Mouse (Mus musculus): Measurements from ENCODE around the gene Atxn7l2. TPM values are rescaled to one million over a fixed set of nuclear protein-coding genes. Genes with fewer than 3 reads are reported as not detected.
"Not testable (repeated sequence)": the region's sequence is repeated elsewhere in the genome, so short reads cannot be mapped to it uniquely, and the experiment has no call there.

Gene Atxn7l2
- polyA plus RNA-seq (2012; rRNA removed): 42.7 and 44.0 TPM in 2 replicates

DNA sequence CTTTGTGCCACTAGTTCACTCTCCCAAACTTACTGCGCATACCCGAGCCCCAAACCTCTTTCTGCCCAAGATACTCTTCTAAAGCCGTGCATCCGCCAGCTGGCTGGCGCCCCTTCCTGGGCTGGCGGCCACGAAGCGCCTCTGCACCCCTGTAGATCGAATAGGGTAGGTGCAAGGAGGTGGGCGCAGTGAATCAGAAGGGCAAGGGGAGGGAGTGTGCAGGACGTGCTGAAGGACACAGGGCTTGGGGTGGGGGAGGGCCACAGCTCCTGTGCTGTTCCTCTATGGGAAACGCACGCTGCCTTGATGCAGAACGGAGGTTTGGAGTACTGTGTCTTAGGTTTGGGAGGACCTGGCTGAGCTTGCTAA lies at the start of gene Atxn7l2:
Gene Atxn7l2, minus strand, starts transcription at position 164 of the 369 bp plus-strand sequence.
- DNase-seq (ENCODE audit: extremely low spot score in 1 of 2, low spot score in 1 of 2): peak in 1 of 2 experiments; percentile 78

DNA sequence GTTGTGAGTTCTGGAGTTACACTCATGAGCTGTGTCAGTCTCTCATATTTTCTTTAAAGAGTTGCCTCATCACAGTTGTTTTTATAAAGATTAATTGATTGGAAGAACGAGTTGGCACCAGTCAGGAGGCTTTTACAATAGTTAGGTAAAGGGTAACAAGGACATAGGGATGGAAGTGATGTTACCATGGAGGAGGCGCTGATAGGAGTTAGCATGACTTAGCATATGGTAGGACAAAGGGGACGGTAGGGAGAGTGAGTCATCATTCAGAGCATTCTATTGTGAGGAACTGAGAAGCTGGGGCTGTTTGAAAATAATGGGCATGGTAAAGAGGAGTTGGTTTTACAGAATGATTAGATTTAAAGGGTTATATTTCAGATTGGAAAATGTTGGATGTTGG lies 48.6 kb upstream of the Atxn7l2 start:
- DNase-seq (ENCODE audit: extremely low spot score in 1 of 2, low spot score in 1 of 2): no peak

DNA sequence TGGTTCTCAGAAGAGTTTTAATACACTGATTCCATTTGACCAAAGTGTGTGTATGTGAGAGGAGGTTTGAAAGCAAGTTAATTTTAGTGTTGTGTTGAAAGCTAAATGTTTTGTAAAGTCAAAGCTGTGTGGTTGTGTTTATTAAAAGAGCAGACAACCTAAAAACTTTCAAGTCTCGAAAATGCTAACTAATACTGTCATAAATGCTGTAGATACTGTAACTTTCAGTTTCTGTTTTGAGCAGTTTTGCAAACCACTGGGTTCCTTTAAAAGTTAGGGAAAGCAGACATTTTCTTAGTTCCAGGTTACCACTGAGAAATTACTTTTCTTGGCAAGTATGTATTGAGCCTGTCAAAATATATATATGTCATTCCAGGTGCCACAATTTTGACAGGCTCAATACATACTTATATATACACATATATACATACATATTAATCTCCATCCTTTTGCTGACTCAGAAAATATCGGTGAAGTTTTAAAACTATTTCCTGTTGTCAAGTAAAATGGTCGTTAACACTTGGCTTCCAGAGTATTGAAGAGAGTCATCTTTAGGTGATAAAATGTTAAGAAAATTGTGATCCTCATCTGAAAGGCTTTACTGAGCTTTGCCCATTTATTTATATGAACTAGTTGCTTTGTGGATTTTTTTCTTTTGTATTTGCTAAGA lies 47.2 kb upstream of the Atxn7l2 start:
- DNase-seq (ENCODE audit: extremely low spot score in 1 of 2, low spot score in 1 of 2): no peak

DNA sequence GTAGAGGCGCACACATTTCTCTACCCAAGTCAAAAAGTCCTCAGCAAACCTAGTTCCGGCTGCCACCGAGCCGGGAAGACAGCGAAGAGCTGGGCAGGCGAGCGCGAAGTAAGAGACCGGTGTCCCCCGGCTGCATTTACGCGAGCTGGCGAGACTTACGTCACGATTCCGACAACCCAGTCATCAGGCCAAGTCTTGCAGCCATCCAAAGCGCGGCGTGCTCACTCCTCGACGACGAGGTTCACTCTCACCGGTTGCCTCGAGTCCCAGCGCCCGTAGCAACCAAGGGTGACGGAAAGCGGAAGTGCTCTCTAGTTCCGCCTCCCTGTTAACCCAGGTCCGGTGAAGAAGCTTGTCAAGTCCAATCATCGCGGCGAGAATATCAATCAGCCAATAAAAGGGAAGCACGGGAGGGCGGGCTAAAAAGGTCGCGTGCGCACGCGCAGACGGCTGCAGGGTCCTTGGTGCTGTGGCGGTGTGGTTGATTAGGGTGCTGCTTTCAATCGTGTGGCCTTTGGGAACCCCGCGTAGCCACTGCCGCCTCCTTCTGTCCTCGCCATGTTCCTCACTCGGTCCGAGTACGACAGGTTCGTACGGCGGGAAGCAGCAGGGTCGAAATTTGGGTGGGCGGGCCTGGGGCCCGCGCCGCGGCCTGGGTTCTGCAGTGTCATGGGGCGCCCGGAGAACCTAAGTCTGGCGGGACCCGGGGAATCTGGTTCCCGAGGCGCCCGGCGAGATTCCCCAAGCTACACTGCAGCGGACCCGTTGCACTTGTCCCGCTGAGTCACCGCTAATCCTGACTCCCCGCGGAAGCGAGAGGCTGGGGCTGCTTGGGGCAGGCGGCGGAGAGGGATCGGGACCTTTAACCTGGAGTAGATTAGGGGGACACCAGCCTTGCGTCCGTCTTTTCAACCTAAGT lies 46.2 kb upstream of the Atxn7l2 start, which contains the start of gene Psma5:
Gene Psma5, plus strand, starts transcription at position 208 of the 919 bp plus-strand sequence.
- DNase-seq (ENCODE audit: extremely low spot score in 1 of 2, low spot score in 1 of 2): peak; percentile 95 to 96

DNA sequence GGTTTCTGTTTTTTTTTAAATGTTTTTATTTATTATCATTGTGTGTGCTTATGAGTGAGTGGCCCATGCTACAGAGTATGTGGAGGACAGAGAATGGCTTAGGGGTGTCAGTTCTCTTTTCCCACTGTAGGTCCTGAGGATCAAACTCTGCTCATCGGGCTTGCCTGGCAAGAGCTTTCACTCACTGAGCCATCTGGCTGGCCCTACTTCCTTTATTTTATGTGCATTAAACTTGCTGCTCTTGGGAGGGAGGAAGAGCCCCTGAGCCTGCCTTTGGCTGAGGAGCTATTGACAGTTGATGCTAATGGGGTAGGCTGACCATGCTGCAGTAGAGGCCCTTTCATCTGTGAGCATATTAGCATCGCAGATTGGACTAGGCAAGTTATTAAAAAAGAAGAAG lies 36.1 kb upstream of the Atxn7l2 start:
- DNase-seq (ENCODE audit: extremely low spot score in 1 of 2, low spot score in 1 of 2): no peak

DNA sequence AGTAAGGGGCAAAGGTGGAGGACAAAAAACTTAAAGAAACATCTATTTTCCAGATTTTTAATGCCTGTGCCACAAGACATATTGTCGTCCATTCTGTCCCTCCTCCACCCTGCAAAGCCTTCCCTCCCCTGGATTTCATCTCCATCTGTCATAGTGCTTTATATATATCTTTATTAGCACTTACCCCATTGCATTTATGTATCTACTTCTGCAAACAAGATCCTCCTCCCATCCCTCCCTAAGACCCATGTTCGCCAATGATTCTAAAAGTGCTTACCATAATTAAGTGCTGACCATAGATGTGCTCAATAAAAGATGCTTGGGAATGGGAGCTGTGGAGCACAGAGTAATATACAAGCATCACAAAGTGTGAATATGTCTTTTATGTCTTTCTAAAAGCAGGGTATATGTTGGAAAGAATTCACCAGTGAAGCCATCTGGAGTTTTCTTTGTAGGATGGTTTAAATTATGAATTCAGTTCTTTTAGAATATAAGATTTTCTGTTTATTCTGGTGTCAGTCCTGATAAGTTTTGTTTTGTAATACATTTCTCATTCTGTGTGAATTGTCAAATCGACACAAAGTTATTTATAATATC lies 30.6 kb upstream of the Atxn7l2 start:
- DNase-seq (ENCODE audit: extremely low spot score in 1 of 2, low spot score in 1 of 2): no peak

DNA sequence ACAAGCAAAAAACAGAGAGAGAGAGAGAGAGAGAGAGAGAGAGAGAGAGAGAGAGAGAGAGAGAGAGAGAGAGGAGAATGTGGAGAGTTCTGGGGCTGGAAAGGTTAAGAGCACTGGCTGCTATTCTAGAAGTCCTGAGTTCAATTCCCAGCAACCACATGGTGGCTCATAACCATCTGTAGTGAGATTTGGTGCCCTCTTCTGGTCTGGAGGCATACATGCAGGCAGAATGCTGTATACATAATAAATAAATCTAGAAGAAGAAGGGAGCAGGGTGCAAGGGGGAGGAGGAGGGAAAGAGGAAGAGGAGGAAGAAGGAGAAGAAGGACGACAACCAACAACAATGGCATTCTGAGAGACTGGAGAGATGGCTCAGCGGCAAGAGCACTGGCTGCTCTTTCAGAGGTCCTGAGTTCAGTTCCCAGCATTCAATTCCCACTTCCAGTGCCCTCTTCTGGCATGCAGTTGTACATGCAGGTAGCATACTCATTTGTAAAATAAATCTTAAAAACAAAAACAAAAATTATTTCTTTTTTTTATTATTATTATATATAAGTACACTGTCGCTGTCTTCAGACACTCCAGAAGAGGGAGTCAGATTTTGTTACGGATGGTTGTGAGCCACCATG lies 26.9 kb upstream of the Atxn7l2 start:
- DNase-seq (ENCODE audit: extremely low spot score in 1 of 2, low spot score in 1 of 2): not testable (repeated sequence)

DNA sequence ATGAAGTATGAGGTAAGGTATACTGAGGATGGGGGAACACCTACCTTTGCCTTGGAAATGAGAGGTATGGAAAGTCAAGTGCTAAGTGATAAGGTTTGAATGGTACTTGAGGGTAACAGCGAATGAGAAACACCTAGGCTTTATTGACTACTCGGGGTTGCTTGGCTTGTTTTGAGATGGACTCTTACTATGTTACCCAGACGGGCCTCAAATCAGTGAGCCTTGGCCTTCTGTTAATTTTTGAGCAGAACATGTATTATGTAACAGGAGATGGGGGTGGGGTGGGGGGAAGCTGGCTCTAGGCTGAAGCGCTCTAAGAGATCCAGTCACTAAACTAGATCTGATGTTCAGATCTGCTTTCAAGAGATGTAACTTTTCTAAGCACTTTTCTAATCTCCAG lies 20.9 kb upstream of the Atxn7l2 start:
- DNase-seq (ENCODE audit: extremely low spot score in 1 of 2, low spot score in 1 of 2): no peak

DNA sequence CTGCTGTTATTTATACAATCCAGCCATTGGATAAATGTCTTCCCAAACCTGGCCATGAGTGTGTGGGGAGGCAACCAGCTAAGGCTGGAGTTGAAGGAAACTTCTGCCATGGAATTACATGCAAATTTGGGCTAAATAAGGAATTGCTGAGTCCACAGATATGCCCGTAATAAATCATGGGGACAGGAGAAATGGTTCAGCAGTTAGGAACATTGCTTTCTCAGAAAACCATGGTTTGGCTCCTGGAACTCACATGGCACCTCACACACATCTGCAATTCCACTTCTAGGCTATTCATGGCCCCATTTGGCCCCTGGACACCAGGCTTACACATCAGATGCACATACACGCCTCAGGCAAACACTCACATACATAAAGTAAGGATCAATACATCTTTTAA lies 16.8 kb upstream of the Atxn7l2 start:
- no peak for DNase-seq (ENCODE audit: extremely low spot score in 1 of 2, low spot score in 1 of 2)

DNA sequence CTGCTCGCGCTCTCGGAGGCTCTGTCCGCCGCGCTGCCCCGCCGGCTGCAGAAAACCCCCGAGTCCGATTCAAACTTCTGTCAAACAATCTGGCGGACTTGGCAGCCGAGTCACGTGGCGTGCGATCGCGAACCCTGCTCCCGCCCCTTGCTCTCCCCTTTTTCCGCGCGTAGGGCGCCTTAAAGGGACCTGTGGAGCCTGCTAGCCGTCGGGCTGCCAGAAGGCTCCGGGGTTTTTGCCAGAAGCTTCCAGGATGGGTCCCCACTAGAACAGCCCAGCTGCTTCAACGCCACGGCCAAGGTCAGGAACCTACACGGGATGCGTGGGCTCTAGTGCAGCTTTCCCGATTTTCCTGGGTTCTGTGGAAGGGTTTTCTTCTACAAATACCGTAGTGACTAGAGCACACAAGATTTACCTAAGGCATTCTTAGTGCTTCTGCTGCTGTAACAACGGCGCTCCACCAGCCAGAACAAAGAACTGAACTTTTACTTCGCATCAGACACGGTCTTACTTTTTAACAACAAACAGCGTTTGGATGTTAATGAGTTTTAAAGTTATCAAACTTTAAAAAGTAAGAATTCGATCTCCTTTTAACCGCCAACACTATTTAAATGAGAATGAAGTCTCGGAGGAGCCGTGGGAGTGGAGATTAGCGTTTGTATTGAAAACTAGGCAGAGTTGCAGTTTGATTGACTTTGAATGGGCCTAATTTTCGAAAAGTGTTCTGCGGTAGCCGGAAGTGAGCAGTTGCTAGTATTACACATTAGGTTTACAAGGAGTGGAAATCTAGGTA lies 16.0 kb upstream of the Atxn7l2 start, which contains the start of gene Sypl2:
Gene Sypl2, minus strand, starts transcription at position 91 of the 793 bp plus-strand sequence.
- DNase-seq (ENCODE audit: extremely low spot score in 1 of 2, low spot score in 1 of 2): peak in 1 of 2 experiments; percentile 19

DNA sequence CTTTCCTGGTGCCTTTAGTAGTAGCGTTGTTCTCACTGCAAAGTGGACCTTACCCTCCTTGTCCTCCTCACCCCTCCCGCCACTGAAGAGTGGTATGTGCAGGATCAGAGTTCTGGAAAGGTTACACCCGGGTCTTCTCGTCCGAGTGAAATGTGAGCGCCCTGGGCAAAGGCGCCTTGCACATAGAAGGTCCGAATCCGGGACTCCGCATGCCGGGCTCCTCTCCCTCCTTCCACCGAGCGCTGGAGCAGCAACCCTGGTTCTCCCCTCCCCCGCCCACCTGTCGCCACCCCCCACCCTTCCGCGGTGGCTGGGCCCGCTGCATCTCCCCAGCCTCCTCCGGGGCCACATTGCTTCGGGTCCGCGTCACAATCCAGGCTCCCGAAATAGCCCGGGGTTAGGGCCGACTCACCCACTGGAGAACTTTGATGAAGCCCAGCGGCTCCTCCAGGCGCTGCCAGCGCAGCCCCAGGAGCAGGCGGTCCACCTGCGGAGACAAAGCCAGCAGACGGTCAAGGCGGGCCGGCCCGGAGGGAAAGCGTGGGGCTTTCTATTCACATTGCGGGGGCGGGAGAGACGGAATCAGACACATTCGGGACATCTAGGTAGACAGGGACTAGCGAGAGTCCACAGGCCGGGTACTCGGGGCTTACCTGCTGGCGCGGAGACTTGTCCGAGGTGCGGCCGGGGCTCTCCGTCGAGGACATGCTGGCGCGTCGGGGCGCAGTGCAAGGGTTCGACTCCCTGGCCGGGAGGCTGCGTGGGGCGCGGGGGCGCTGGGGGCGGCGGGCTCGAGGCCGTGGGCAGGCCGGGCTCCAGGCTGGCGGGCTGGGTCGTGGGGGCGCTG lies 15.2 kb upstream of the Atxn7l2 start:
- DNase-seq (ENCODE audit: extremely low spot score in 1 of 2, low spot score in 1 of 2): no peak

DNA sequence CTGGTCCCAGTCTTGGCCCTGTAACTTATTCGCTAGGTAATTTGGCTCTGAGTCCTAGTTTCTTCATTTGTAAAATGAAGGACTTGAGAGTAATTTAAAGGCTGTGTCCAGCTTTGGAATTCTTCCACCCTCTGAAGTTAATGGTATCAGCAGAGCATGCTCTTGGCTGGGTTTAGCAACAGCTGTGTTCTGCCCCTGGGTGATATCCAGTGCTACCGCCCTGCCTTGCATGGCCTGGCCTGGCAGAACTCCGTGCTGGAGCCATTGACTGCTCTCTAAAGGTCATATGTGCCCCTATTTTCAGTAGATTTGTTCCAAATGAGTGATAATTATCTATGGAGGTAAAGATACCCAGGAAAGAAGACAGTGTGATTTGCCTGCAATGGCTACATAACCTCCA lies 9.9 kb upstream of the Atxn7l2 start:
- DNase-seq (ENCODE audit: extremely low spot score in 1 of 2, low spot score in 1 of 2): no peak

DNA sequence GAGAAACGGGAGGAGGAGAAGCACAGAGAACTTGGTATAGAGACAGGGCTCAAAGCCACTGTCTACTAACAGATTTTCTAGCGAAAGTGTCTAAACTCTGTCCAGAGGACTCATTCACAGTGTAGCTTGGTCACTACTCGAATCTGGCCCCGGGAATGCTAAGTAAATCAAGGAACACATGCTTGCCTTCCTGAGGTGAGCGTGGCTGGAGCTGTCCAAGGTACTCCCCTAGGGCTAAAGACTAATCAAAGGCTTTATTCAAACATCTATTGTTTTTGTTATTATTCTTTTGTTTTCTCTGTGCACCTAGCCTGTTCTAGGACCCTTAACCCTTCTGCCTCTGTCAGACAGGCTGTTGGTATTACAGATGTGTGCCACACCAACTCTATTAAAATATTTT lies 4.0 kb upstream of the Atxn7l2 start:
- DNase-seq (ENCODE audit: extremely low spot score in 1 of 2, low spot score in 1 of 2): no peak

DNA sequence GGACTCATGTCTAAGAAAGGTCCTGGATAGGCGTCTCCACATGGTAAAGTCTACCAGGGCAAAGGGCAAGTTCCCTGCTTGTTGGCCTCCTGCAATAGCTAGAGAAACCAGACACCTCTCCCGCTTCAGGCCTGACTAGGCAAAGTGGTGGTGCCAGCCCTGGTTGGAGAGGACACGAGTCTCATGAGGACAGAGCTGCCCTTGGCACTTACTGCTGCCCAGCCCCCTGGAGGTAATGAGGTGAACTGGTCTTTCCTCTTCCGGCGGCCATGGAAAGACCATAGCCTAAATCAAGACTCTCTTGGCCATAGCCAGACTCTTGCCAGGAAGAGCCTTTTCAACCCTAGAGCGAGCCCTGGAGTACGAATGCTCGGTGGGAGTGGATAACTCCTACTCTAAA lies 1.7 kb upstream of the Atxn7l2 start:
- DNase-seq (ENCODE audit: extremely low spot score in 1 of 2, low spot score in 1 of 2): no peak

DNA sequence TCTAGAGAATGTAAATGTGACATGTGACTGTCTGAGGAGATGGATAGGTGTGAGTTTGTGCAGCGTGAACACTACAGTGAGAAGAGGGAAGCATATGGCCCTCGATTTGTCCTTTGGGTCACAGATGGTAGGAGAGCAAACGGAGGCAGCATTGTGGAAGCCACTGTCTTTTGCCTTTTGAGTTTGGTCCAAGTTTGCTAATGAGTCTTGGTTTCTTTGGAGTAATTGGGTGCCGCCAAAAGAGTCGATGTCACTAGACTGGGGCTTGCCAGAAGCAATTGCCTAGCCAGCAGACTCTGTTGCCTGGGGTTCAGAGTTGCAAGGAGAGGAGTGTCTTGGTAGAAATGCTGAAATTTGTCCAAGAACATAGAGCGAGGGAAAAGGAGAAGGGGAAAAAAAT lies 1.1 kb upstream of the Atxn7l2 start:
- peak in 1 of 2 experiments; percentile 25 for DNase-seq (ENCODE audit: extremely low spot score in 1 of 2, low spot score in 1 of 2)

DNA sequence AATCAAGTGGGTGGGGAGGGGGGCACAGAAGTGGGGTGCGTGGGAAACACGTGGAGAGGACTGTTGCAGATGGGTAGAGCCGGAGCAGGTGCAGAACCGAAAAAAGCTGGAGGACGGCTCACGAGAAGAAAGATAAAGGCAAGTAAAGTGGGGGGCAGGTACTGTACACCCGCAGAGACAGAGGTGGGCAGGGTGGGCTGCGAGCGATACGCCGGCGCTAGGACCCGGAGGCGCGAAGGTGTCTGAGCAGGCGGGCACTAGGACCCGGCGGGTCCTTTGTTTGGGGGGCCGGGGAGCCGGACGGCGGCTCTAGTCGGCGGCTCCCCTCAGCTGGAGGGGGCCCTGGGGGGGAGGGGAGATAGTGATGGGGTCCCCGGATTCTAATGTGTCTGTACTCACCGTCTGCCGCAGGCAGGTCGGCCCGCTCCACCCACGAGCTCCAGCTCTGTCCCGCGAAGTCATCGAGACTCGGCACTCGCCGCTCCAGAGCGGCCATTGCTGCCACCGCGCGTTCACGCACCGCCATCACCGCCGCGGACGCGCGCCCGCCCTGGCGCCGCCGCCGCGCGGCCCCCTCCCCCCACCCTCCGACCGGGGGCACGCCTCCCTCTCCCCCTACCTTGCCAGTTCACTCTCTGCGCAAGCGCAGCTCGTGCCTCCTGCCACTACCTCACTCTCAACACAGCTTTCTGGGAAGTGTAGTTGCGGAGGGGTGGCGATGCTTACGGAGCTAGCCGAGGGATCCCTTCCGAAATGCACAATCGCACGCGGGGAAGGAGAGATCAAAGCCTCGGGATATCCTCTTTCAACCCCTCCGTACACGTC lies 576 bp downstream of the Atxn7l2 start:
- peak; percentile 92 to 95 for DNase-seq (ENCODE audit: extremely low spot score in 1 of 2, low spot score in 1 of 2)

DNA sequence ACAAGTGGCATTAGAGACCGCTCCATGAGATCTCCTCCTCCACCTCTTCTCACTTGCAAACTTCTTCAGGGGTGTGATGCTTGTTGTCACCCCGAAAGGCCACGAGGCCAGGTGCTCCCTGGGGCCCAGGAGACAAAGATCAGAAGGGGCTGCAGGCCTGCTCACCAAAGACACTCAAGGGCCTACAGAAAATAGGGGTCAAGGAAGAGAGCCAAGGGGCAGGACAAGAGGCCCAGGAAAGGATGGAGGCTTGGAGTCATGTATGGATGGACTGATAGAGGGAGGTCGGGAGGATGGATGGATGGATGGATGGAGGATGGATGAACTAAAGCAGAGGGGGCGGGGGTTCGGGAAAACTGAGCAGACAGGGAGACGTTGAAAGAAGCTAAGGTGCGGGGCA lies 1.2 kb downstream of the Atxn7l2 start:
- DNase-seq (ENCODE audit: extremely low spot score in 1 of 2, low spot score in 1 of 2): no peak

DNA sequence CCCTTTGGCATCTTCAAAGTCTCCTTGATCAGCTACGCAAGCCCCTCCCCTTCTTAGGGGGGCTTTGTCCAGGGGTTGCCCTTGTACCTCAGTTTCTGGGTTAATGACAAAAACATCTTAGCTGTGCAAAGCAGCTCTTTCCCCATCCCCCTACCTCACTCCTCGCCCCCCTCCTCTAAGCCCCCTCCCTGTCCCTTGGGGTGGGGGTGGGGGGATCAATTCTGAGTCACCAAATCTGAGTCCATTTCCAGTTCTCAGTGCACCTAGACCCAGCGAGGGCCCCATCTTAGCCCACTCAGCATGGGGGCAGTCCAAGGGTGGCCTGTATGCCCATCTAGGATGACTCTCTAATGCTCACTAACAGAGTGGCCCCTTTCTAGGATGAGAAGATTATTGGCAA lies 1.7 kb downstream of the Atxn7l2 start:
- no peak for DNase-seq (ENCODE audit: extremely low spot score in 1 of 2, low spot score in 1 of 2)
